Mouse (Mus musculus): ENCODE data around the gene Oxct2b. TPM values are rescaled to one million over a fixed set of nuclear protein-coding genes. Genes with fewer than 3 reads are reported as not detected.
A peak's percentile ranks its signal among the peaks of the same experiment; 100 is the strongest.

Gene Oxct2b
- polyA plus RNA-seq (2015; fragmentation: Nextera tagmentation; extraction: Ambion mirVana) = 0.18 and 0.30 TPM in 2 replicates

GRCm38 (mm10) chr4:123116011-123116410 is at the start of gene Oxct2b:
Gene Oxct2b (plus strand): TSS chr4:123116266.
- Histone ChIP-seq H3K27ac (no peak within 1 kb of the TSS), H3K9me3 (no peaks in the 10 kb centered on the region), H3K27me3 (replicated peaks) (peaks cover 8% of the 10 kb centered on the region), H3K4me1 (0 out of 2 replicates have a peak, but pooled peaks cover 2% of the 10 kb centered on the region), H3K9ac (no peak within 1 kb of the TSS), H3K4me2 (peak within 1 kb of the TSS; percentile 60), H3K4me3 (replicated peaks) (peak within 1 kb of the TSS; percentile 30), H3K36me3 (no peaks in the 10 kb centered on the region)
- ATAC-seq (ENCODE audit: insufficient read depth, low FRiP score, low read depth) = no peak
- 5% methylated on average over 21 of the region's 22 CpGs for WGBS

GRCm38 (mm10) chr4:123068646-123069045 is 47.4 kb upstream of the Oxct2b start:
- ATAC-seq (ENCODE audit: insufficient read depth, low FRiP score, low read depth) = no peak
- Histone ChIP-seq H3K4me2 (no peak overlapping the region), H3K36me3 (no peaks in the 10 kb centered on the region), H3K4me1 (no peaks in the 10 kb centered on the region), H3K9ac (no peak overlapping the region; the same call in 1 of the 2 replicates), H3K4me3 (replicated peaks) (no peak overlapping the region), H3K27ac (no peak overlapping the region), H3K27me3 (replicated peaks) (no peaks in the 10 kb centered on the region), H3K9me3 (no peaks in the 10 kb centered on the region)
- 78% methylated on average over 6 of the region's 6 CpGs for WGBS

GRCm38 (mm10) chr4:123071266-123071966 is 44.6 kb upstream of the Oxct2b start:
- no peak overlapping the region for H3K4me3 ChIP-seq (replicated peaks)
- H3K9me3 ChIP-seq = no peaks in the 10 kb centered on the region
- peak; percentile 93 for ATAC-seq (ENCODE audit: insufficient read depth, low FRiP score, low read depth)
- H3K27ac ChIP-seq = peak overlapping the region; percentile 65
- no peaks in the 10 kb centered on the region for H3K36me3 ChIP-seq
- 6% methylated on average over 13 of the region's 13 CpGs for whole genome bisulfite sequencing
- no peaks in the 10 kb centered on the region for H3K27me3 ChIP-seq (replicated peaks)
- H3K9ac ChIP-seq = no peak overlapping the region
- no peaks in the 10 kb centered on the region for H3K4me1 ChIP-seq
- H3K4me2 ChIP-seq = peak overlapping the region; percentile 34

- H3K4me1 ChIP-seq = peaks cover 5% of the 10 kb centered on the region; the same call in 1 of the 2 replicates
- ATAC-seq (ENCODE audit: insufficient read depth, low FRiP score, low read depth) = no peak
- no peak overlapping the region for H3K27ac ChIP-seq
- no peak overlapping the region for H3K4me2 ChIP-seq
- WGBS = 47% methylated on average over 8 of the region's 8 CpGs
- no peak overlapping the region for H3K4me3 ChIP-seq (replicated peaks)
- no peak overlapping the region for H3K9ac ChIP-seq
- no peaks in the 10 kb centered on the region for H3K27me3 ChIP-seq (replicated peaks)
- no peaks in the 10 kb centered on the region for H3K36me3 ChIP-seq
- no peaks in the 10 kb centered on the region for H3K9me3 ChIP-seq
Observed at GRCm38 (mm10) chr4:123076928-123077327, 39.1 kb upstream of the Oxct2b start.

- Histone ChIP-seq H3K4me1 (peaks cover 5% of the 10 kb centered on the region), H3K27me3 (replicated peaks) (no peaks in the 10 kb centered on the region), H3K9ac (no peak overlapping the region), H3K4me3 (replicated peaks) (no peak overlapping the region), H3K4me2 (no peak overlapping the region), H3K36me3 (no peaks in the 10 kb centered on the region), H3K27ac (no peak overlapping the region), H3K9me3 (no peaks in the 10 kb centered on the region)
- no peak for ATAC-seq (ENCODE audit: insufficient read depth, low FRiP score, low read depth)
- WGBS = 59% methylated on average over 4 of the region's 4 CpGs
Observed at GRCm38 (mm10) chr4:123078231-123078630, 37.8 kb upstream of the Oxct2b start.

- Histone ChIP-seq H3K4me2 (no peak overlapping the region), H3K27ac (no peak overlapping the region), H3K4me1 (peaks cover 5% of the 10 kb centered on the region), H3K27me3 (replicated peaks) (no peaks in the 10 kb centered on the region), H3K9me3 (no peaks in the 10 kb centered on the region), H3K9ac (no peak overlapping the region), H3K4me3 (replicated peaks) (no peak overlapping the region), H3K36me3 (no peaks in the 10 kb centered on the region)
- 30% methylated on average over 13 of the region's 13 CpGs for WGBS
- peak; percentile 67 for ATAC-seq (ENCODE audit: insufficient read depth, low FRiP score, low read depth)
Observed at GRCm38 (mm10) chr4:123080791-123081190, 35.3 kb upstream of the Oxct2b start.

- ATAC-seq (ENCODE audit: insufficient read depth, low FRiP score, low read depth) = peak; percentile 45; the same call in 1 of the 2 replicates
- H3K27me3 ChIP-seq (replicated peaks) = no peaks in the 10 kb centered on the region
- 75% methylated on average over 20 of the region's 20 CpGs for WGBS
Observed at GRCm38 (mm10) chr4:123082283-123083163, 33.5 kb upstream of the Oxct2b start.

GRCm38 (mm10) chr4:123083323-123083902 is 32.7 kb upstream of the Oxct2b start:
- H3K27me3 ChIP-seq (replicated peaks) = no peaks in the 10 kb centered on the region
- H3K4me1 ChIP-seq = peaks cover 5% of the 10 kb centered on the region
- no peak overlapping the region for H3K27ac ChIP-seq
- H3K9me3 ChIP-seq = no peaks in the 10 kb centered on the region
- no peak for ATAC-seq (ENCODE audit: insufficient read depth, low FRiP score, low read depth)
- H3K4me2 ChIP-seq = no peak overlapping the region
- no peak overlapping the region for H3K4me3 ChIP-seq (replicated peaks)
- H3K9ac ChIP-seq = no peak overlapping the region
- 63% methylated on average over 13 of the region's 13 CpGs for WGBS
- H3K36me3 ChIP-seq = no peaks in the 10 kb centered on the region

More at GRCm38 (mm10) chr4:123082283-123083163, 33.5 kb upstream of the Oxct2b start:
- no peak overlapping the region for H3K4me2 ChIP-seq
- H3K4me1 ChIP-seq = peaks cover 5% of the 10 kb centered on the region
- no peak overlapping the region for H3K27ac ChIP-seq
- no peaks in the 10 kb centered on the region for H3K36me3 ChIP-seq
- H3K4me3 ChIP-seq (replicated peaks) = no peak overlapping the region
- H3K9me3 ChIP-seq = no peaks in the 10 kb centered on the region
- H3K9ac ChIP-seq = no peak overlapping the region

GRCm38 (mm10) chr4:123085290-123085689 is 30.8 kb upstream of the Oxct2b start:
- Histone ChIP-seq H3K27me3 (replicated peaks) (no peaks in the 10 kb centered on the region), H3K4me3 (replicated peaks) (no peak overlapping the region), H3K36me3 (no peaks in the 10 kb centered on the region), H3K27ac (no peak overlapping the region), H3K4me2 (no peak overlapping the region), H3K4me1 (peaks cover 5% of the 10 kb centered on the region), H3K9me3 (no peaks in the 10 kb centered on the region), H3K9ac (no peak overlapping the region)
- 66% methylated on average over 2 of the region's 2 CpGs for WGBS
- ATAC-seq (ENCODE audit: insufficient read depth, low FRiP score, low read depth) = no peak

- H3K4me3 ChIP-seq (replicated peaks) = no peak overlapping the region
- WGBS = 79% methylated on average over 4 of the region's 4 CpGs
- H3K4me2 ChIP-seq = no peak overlapping the region
- no peak overlapping the region for H3K9ac ChIP-seq
- no peaks in the 10 kb centered on the region for H3K36me3 ChIP-seq
- H3K4me1 ChIP-seq = no peaks in the 10 kb centered on the region; the same call in 1 of the 2 replicates
- no peaks in the 10 kb centered on the region for H3K9me3 ChIP-seq
- H3K27me3 ChIP-seq (replicated peaks) = no peaks in the 10 kb centered on the region
- H3K27ac ChIP-seq = no peak overlapping the region
- ATAC-seq (ENCODE audit: insufficient read depth, low FRiP score, low read depth) = no peak
Observed at GRCm38 (mm10) chr4:123086381-123086780, 29.7 kb upstream of the Oxct2b start.

GRCm38 (mm10) chr4:123092621-123093020 is 23.4 kb upstream of the Oxct2b start:
- Histone ChIP-seq H3K27me3 (replicated peaks) (no peaks in the 10 kb centered on the region), H3K4me3 (replicated peaks) (no peak overlapping the region), H3K27ac (no peak overlapping the region), H3K9me3 (no peaks in the 10 kb centered on the region), H3K4me2 (peak overlapping the region; percentile 45), H3K4me1 (0 out of 2 replicates have a peak, but pooled peaks cover 3% of the 10 kb centered on the region), H3K36me3 (no peaks in the 10 kb centered on the region), H3K9ac (no peak overlapping the region)
- WGBS = 61% methylated on average over 5 of the region's 5 CpGs
- no peak for ATAC-seq (ENCODE audit: insufficient read depth, low FRiP score, low read depth)

Data from stomach, embryonic 15.5 days (tissue).